Mouse (Mus musculus): Measurements from ENCODE around the gene Zfp692.
"Not testable (repeated sequence)": the region's sequence is repeated elsewhere in the genome, so short reads cannot be mapped to it uniquely, and the experiment has no call there.

Zfp692 gene

DNA sequence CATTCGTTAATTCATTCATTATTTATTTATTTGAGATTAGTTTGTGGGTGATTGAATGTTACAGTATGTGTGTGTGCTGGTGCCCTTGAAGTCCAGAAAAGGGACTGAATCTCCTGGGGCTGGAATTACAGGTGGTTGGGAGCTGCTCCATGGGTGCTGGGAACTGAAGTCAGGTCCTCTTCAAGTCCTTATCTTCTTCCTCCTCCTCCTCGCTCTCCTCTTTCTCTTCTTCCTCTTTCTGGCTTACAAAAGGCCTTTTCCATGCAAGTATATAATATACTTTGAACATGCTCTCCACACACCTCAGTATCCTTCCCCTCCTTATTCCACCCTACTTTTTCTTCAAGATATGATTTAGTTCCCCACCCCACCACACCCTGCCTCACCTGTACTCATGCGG lies 50.2 kb downstream of the Zfp692 start:
- no peak for DNase-seq

- no peak for DNase-seq
Measured at GRCm38 (mm10) chr11:58357844-58358534, 51.1 kb downstream of the Zfp692 start.

GRCm38 (mm10) chr11:58362562-58362961 lies 55.7 kb downstream of the Zfp692 start:
- not testable (repeated sequence) for DNase-seq
